ENCODE assay signal across 26 mouse cellular contexts in genomic region chr12:110711270-110711669, GRCm38 (mm10). TPM values are rescaled to one million over a fixed set of nuclear protein-coding genes. Genes with fewer than 3 reads are reported as not detected.
DNase-seq lines count a peak whose midpoint lies in the region; ATAC-seq and TF ChIP-seq lines count a peak whose summit lies in the region.
"Had no signal": no experiment of that assay in that cellular context is flagged by ENCODE, and none has a peak within 500 bp of the region (broad histone marks: within the 10 kb centered on the region; RNA-seq: fewer than 3 reads in every experiment).

No protein-coding gene starts in this region.

- no peaks in the 10 kb centered on the region for H3K27me3 ChIP-seq in lung, postnatal 0 days (replicated peaks; ENCODE audit: insufficient read depth, low read length)
- no peaks in the 10 kb centered on the region for H3K27me3 ChIP-seq in E14TG2a.4 (ENCODE audit: insufficient read depth, low read length)
- no peaks in the 10 kb centered on the region for H3K27me3 ChIP-seq in intestine, postnatal 0 days (replicated peaks; ENCODE audit: control insufficient read depth, insufficient read depth, low read length)
- H3K27me3 ChIP-seq: embryonic facial prominence, embryonic 12.5 days; heart, embryonic 12.5 days; hindbrain, embryonic 15.5 days had no signal

- no peaks in the 10 kb centered on the region for H3K36me3 ChIP-seq in lung, postnatal 0 days (ENCODE audit: insufficient read depth, low read length)
- H3K36me3 ChIP-seq in E14TG2a.4 (ENCODE audit: insufficient read depth, low read length) (no peaks in the 10 kb centered on the region), ES-E14 (ENCODE audit: control insufficient read depth, insufficient read depth, low read length, poor library complexity, severe bottlenecking) (no peaks in the 10 kb centered on the region)
- H3K36me3 ChIP-seq in intestine, postnatal 0 days (ENCODE audit: control insufficient read depth, insufficient read depth): no peaks in the 10 kb centered on the region
- H3K36me3 ChIP-seq: embryonic facial prominence, embryonic 12.5 days; forebrain, embryonic 12.5 days; heart, embryonic 12.5 days; hindbrain, embryonic 15.5 days had no signal

- H3K4me3 ChIP-seq in lung, postnatal 0 days (ENCODE audit: low read depth, low read length): no peak overlapping the region
- H3K4me3 ChIP-seq in E14TG2a.4 (replicated peaks; ENCODE audit: low read length) (peak overlapping the region; percentile 20; the same call in 1 of the 2 replicates), ES-E14 (ENCODE audit: insufficient read depth in 1 of 2, low read depth in 1 of 2, low read length in 2 of 2, poor library complexity in 1 of 2, severe bottlenecking in 1 of 2) (no peak overlapping the region)
- H3K4me3 ChIP-seq in intestine, postnatal 0 days (ENCODE audit: low read depth, low read length): no peak overlapping the region
- H3K4me3 ChIP-seq: embryonic facial prominence, embryonic 12.5 days; forebrain, embryonic 12.5 days; heart, embryonic 12.5 days; hindbrain, embryonic 15.5 days had no signal

- H3K9ac ChIP-seq in lung, postnatal 0 days (replicated peaks; ENCODE audit: low read depth): no peak overlapping the region
- H3K9ac ChIP-seq in ES-E14 (ENCODE audit: insufficient read depth, low read depth, low read length, poor library complexity, severe bottlenecking): 0 out of 2 replicates have a peak overlapping the region, but pooled peaks have one; percentile 25
- no peak overlapping the region for H3K9ac ChIP-seq in intestine, postnatal 0 days (ENCODE audit: low read depth, low read length)
- H3K9ac ChIP-seq: embryonic facial prominence, embryonic 12.5 days; forebrain, embryonic 12.5 days; heart, embryonic 12.5 days; hindbrain, embryonic 15.5 days had no signal

- in situ Hi-C loops in ES-E14 (cut with MboI; ENCODE audit: low sequenced_read_pairs in 2 of 2, unreplicated experiment in 2 of 2): no loop called here

- no peak for TF ChIP-seq EP300 in lung, postnatal 0 days (IDR thresholded peaks at IDR 0.05)

- no peak for TF ChIP-seq CTCF in lung, postnatal 0 days (IDR thresholded peaks at IDR 0.05)
- TF ChIP-seq CTCF in E14TG2a.4 (conservative IDR thresholded peaks at IDR 0.05; ENCODE audit: low read length): no peak
- no peak for TF ChIP-seq CTCF in intestine, postnatal 0 days (IDR thresholded peaks at IDR 0.05; ENCODE audit: low read depth)

- no peak overlapping the region for H3K4me2 ChIP-seq in lung, postnatal 0 days (replicated peaks; ENCODE audit: low read depth, low read length)
- no peak overlapping the region for H3K4me2 ChIP-seq in intestine, postnatal 0 days (replicated peaks; ENCODE audit: low read depth)
- H3K4me2 ChIP-seq: embryonic facial prominence, embryonic 12.5 days; forebrain, embryonic 12.5 days; heart, embryonic 12.5 days; hindbrain, embryonic 15.5 days had no signal

- peak; percentile 50; the same call in 1 of the 2 replicates for ATAC-seq in lung, postnatal 0 days
- no peak for ATAC-seq in intestine, postnatal 0 days
- ATAC-seq: forebrain, embryonic 16.5 days; inflammation-experienced regulatory T-cells, adult 6 months had no signal

- H3K4me1 ChIP-seq in lung, postnatal 0 days (ENCODE audit: insufficient read depth, low read depth, low read length): no peaks in the 10 kb centered on the region
- H3K4me1 ChIP-seq in E14TG2a.4 (replicated peaks; ENCODE audit: low read depth, low read length) (peaks cover 84% of the 10 kb centered on the region), ES-E14 (ENCODE audit: control insufficient read depth in 2 of 2, insufficient read depth in 2 of 2, low read length in 2 of 2, poor library complexity in 1 of 2) (peaks cover 7 to 14% of the 10 kb centered on the region in 2 experiments)
- peaks cover 8% of the 10 kb centered on the region; the same call in 1 of the 2 replicates for H3K4me1 ChIP-seq in intestine, postnatal 0 days (replicated peaks; ENCODE audit: control insufficient read depth, insufficient read depth, low read length)

- 51% methylated on average over 5 of the region's 5 CpGs for WGBS in lung, postnatal 0 days
- WGBS in intestine, postnatal 0 days: 53% methylated on average over 5 of the region's 5 CpGs

- H3K27ac ChIP-seq in lung, postnatal 0 days (ENCODE audit: low read length): no peak overlapping the region
- H3K27ac ChIP-seq in ES-E14 (ENCODE audit: insufficient read depth, low read depth, low read length, poor library complexity, severe bottlenecking): peak overlapping the region; percentile 41; the same call in 1 of the 2 replicates
- H3K27ac ChIP-seq in intestine, postnatal 0 days (ENCODE audit: low read depth, low read length): no peak overlapping the region
- H3K27ac ChIP-seq: embryonic facial prominence, embryonic 12.5 days; forebrain, embryonic 12.5 days; hindbrain, embryonic 15.5 days had no signal

- no peaks in the 10 kb centered on the region for H3K9me3 ChIP-seq in lung, postnatal 0 days (ENCODE audit: low read length)
- H3K9me3 ChIP-seq in E14TG2a.4 (ENCODE audit: low read length): peaks cover 4% of the 10 kb centered on the region
- H3K9me3 ChIP-seq in ES-E14 (ENCODE audit: control insufficient read depth, insufficient read depth, low read depth, low read length): no peaks in the 10 kb centered on the region
- no peaks in the 10 kb centered on the region for H3K9me3 ChIP-seq in intestine, postnatal 0 days (ENCODE audit: control insufficient read depth)
- H3K9me3 ChIP-seq: embryonic facial prominence, embryonic 12.5 days; heart, embryonic 12.5 days; hindbrain, embryonic 15.5 days had no signal

- no peak for DNase-seq in lung, postnatal 0 days (ENCODE audit: low spot score)
- no peak for DNase-seq in lung, postnatal 14 days
- no peak for DNase-seq in ES-E14 (ENCODE audit: low read depth, low spot score)
- no peak for DNase-seq in thymus, postnatal 36 days
- DNase-seq: adrenal gland, postnatal 10 days; cerebellum, adult 11 months; cerebellum, adult 8-10 months; cerebellum, postnatal 14 days; embryo, embryonic 11 days; gastrocnemius, postnatal 14 days; heart, postnatal 36 days; kidney, adult 11 months had no signal

TF ChIP-seq in ES-E14, 5 proteins besides CTCF, POLR2A, EP300 and RAD21:
- TF ChIP-seq CHD2 (IDR thresholded peaks at IDR 0.05; ENCODE audit: low read depth, low read length) (no peak), MAFK (IDR thresholded peaks at IDR 0.05; ENCODE audit: insufficient read depth, low read depth, low read length) (no peak)

RNA-seq across cellular contexts. Expression of gene Hsp90aa1, which starts 8.7 kb away (rescaled TPM):
- polyA plus RNA-seq in lung, postnatal 0 days (2015; fragmentation: Nextera tagmentation; extraction: Ambion mirVana): 271 and 357 TPM in 2 replicates
- total RNA-seq in ES-E14 (2012; rRNA removed): 1,672 and 2,383 TPM in 2 replicates
- 269 and 296 TPM in 2 replicates for polyA plus RNA-seq in intestine, postnatal 0 days (2015; fragmentation: Nextera tagmentation; extraction: Ambion mirVana)

RNA-seq across cellular contexts. Expression of gene Wdr20, which starts 26.5 kb away (rescaled TPM):
- 12.5 and 15.6 TPM in 2 replicates for polyA plus RNA-seq in lung, postnatal 0 days (2015; fragmentation: Nextera tagmentation; extraction: Ambion mirVana)
- 27.4 and 30.3 TPM in 2 replicates for total RNA-seq in ES-E14 (2012; rRNA removed)
- 12.3 and 14.7 TPM in 2 replicates for polyA plus RNA-seq in intestine, postnatal 0 days (2015; fragmentation: Nextera tagmentation; extraction: Ambion mirVana)

RNA-seq across cellular contexts. Expression of gene 1700001K19Rik, which starts 28.9 kb away (rescaled TPM):
- not detected in 2 replicates for polyA plus RNA-seq in lung, postnatal 0 days (2015; fragmentation: Nextera tagmentation; extraction: Ambion mirVana)
- total RNA-seq in ES-E14 (2012; rRNA removed): not detected in 2 replicates
- polyA plus RNA-seq in intestine, postnatal 0 days (2015; fragmentation: Nextera tagmentation; extraction: Ambion mirVana): not detected in 2 replicates
- total RNA-seq: adrenal gland, postnatal 10 days; adrenal gland, postnatal 4 days; common myeloid progenitor, adult 5-6 weeks; gastrocnemius, postnatal 14 days; heart, adult 8-10 months; heart, postnatal 36 days had no signal
- polyA plus RNA-seq: brain, embryonic 14.5 days; embryonic facial prominence, embryonic 12.5 days; forebrain, embryonic 12.5 days; frontal cortex, adult 2 months; heart, embryonic 12.5 days; heart, embryonic 16.5 days had no signal
